ENCODE assay signal across 9 mouse cellular contexts in the genomic region with DNA sequence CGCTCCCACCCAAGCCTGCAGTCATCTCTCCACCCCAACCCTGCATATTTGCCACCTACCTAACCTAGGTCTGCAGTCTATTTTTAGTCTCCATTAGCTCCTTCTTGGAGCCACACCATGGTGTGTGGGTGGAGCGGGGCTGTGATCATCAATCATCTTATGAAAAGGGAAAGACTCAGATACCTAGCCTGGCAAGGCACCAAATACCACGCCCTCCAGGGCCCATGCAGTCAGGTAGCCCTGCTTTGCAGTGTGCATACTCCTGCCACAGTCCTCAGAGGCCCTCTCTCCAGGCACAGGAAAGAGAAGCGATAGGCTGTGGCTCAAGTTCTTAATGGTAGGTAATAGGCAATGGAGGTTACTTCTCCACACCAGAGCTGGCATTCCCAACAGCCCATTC.
DNase-seq lines count a peak whose midpoint lies in the region; ATAC-seq and TF ChIP-seq lines count a peak whose summit lies in the region.
"Had no signal": no experiment of that assay in that cellular context is flagged by ENCODE, and none has a peak within 500 bp of the region (broad histone marks: within the 10 kb centered on the region; RNA-seq: fewer than 3 reads in every experiment).

No protein-coding gene starts in this region.

- TF ChIP-seq POLR2A in lung, adult 2 months (IDR thresholded peaks at IDR 0.05; ENCODE audit: borderline replicate concordance, extremely low read depth, low read depth, low read length) = no peak
- no peak for TF ChIP-seq POLR2A in myocyte (IDR thresholded peaks at IDR 0.05; ENCODE audit: insufficient read length, low read depth)

- H3K4me3 ChIP-seq in lung, adult 2 months (replicated peaks; ENCODE audit: extremely low read depth, low read depth, low read length) = peak overlapping the region; percentile 31
- H3K4me3 ChIP-seq in embryonic facial prominence, embryonic 14.5 days (ENCODE audit: low read depth, low read length) = peak overlapping the region; percentile 61
- peak overlapping the region; percentile 67 for H3K4me3 ChIP-seq in intestine, embryonic 14.5 days (ENCODE audit: low read depth, low read length)
- peak overlapping the region; percentile 48 for H3K4me3 ChIP-seq in myocyte

- peak overlapping the region; percentile 84 for H3K9ac ChIP-seq in embryonic facial prominence, embryonic 14.5 days (ENCODE audit: low read depth, low read length)
- no peak overlapping the region for H3K9ac ChIP-seq in intestine, embryonic 14.5 days (ENCODE audit: low read length)

- H3K9me3 ChIP-seq in embryonic facial prominence, embryonic 14.5 days (ENCODE audit: control insufficient read depth, low read length) = no peaks in the 10 kb centered on the region
- no peaks in the 10 kb centered on the region for H3K9me3 ChIP-seq in intestine, embryonic 14.5 days (ENCODE audit: control insufficient read depth, low read length)

- H3K27ac ChIP-seq in embryonic facial prominence, embryonic 14.5 days (replicated peaks; ENCODE audit: low read depth, low read length) = peak overlapping the region; percentile 97; the same call in 1 of the 2 replicates
- H3K27ac ChIP-seq in intestine, embryonic 14.5 days (ENCODE audit: low read depth) = no peak overlapping the region

- peaks cover 58% of the 10 kb centered on the region for H3K79me2 ChIP-seq in myocyte (ENCODE audit: control insufficient read depth, insufficient read depth)

- peak overlapping the region; percentile 65 for H3ac ChIP-seq in myocyte (ENCODE audit: control insufficient read depth, insufficient read length)

- DNase-seq in lung, adult 2 months = no peak
- no peak for DNase-seq in lung, postnatal 4 days
- DNase-seq in embryonic facial prominence, embryonic 14.5 days (ENCODE audit: low spot score) = peak; percentile 77
- DNase-seq in intestine, embryonic 14.5 days (ENCODE audit: low spot score) = no peak
- DNase-seq in layer of hippocampus, postnatal 25 days (ENCODE audit: extremely low spot score in 1 of 2, low spot score in 1 of 2) = no peak
- no peak for DNase-seq in spleen, postnatal 4 days (ENCODE audit: low spot score in 2 of 2)
- DNase-seq in cerebellum, adult 11-12 months = no peak

- ATAC-seq in embryonic facial prominence, embryonic 14.5 days (ENCODE audit: low read depth) = peak; percentile 32; the same call in 1 of the 2 replicates
- no peak for ATAC-seq in intestine, embryonic 14.5 days (replicated peaks; ENCODE audit: low FRiP score, low TSS enrichment, low read depth)
- ATAC-seq: activated CD4-positive, CD25-positive, alpha-beta regulatory T cell, adult 4 months had no signal

- 42% methylated on average over 4 of the region's 4 CpGs for WGBS in lung, adult 2 months
- WGBS in embryonic facial prominence, embryonic 14.5 days = 55% methylated on average over 4 of the region's 4 CpGs
- WGBS in intestine, embryonic 14.5 days = 48% methylated on average over 4 of the region's 4 CpGs

- H3K27me3 ChIP-seq in embryonic facial prominence, embryonic 14.5 days (replicated peaks; ENCODE audit: control insufficient read depth, insufficient read depth, low read length) = no peaks in the 10 kb centered on the region
- no peaks in the 10 kb centered on the region for H3K27me3 ChIP-seq in intestine, embryonic 14.5 days (replicated peaks; ENCODE audit: control insufficient read depth, insufficient read depth, low read length)
- no peaks in the 10 kb centered on the region for H3K27me3 ChIP-seq in myocyte (ENCODE audit: control insufficient read depth, insufficient read depth, insufficient read length)

- peaks cover 39% of the 10 kb centered on the region for H3K4me1 ChIP-seq in lung, adult 2 months (ENCODE audit: control insufficient read depth, insufficient read depth, low read length)
- peaks cover 36% of the 10 kb centered on the region for H3K4me1 ChIP-seq in embryonic facial prominence, embryonic 14.5 days (ENCODE audit: control insufficient read depth, insufficient read depth, low read length)
- H3K4me1 ChIP-seq in intestine, embryonic 14.5 days (replicated peaks; ENCODE audit: control insufficient read depth, insufficient read depth, low read length) = peaks cover 56% of the 10 kb centered on the region

- peak overlapping the region; percentile 87 for H3K4me2 ChIP-seq in embryonic facial prominence, embryonic 14.5 days (ENCODE audit: low read depth, low read length)
- H3K4me2 ChIP-seq in intestine, embryonic 14.5 days (ENCODE audit: low read length) = peak overlapping the region; percentile 82
- H3K4me2 ChIP-seq in myocyte (ENCODE audit: low read depth) = peak overlapping the region; percentile 91

- no peaks in the 10 kb centered on the region for H3K36me3 ChIP-seq in embryonic facial prominence, embryonic 14.5 days (ENCODE audit: control insufficient read depth, insufficient read depth, low read length)
- H3K36me3 ChIP-seq in intestine, embryonic 14.5 days (ENCODE audit: control insufficient read depth, insufficient read depth, low read length) = no peaks in the 10 kb centered on the region
- H3K36me3 ChIP-seq in myocyte (ENCODE audit: control insufficient read depth, insufficient read depth) = no peaks in the 10 kb centered on the region

- no peak for TF ChIP-seq CTCF in lung, adult 2 months (IDR thresholded peaks at IDR 0.05; ENCODE audit: insufficient read depth, low read length)

TF ChIP-seq in myocyte, 11 proteins besides CTCF, POLR2A, EP300 and RAD21:
- TF ChIP-seq CEBPB (IDR thresholded peaks at IDR 0.05; ENCODE audit: insufficient read depth, poor library complexity, severe bottlenecking) (no peak), MYOD1 (IDR thresholded peaks at IDR 0.05; ENCODE audit: control insufficient read depth in 1 of 3, insufficient read length in 2 of 3, low read depth in 2 of 3) (peak in 1 of 3 experiments; percentile 4)
